Mouse (Mus musculus): ENCODE measurements around the gene Olfr539. TPM values are rescaled to one million over a fixed set of nuclear protein-coding genes. Genes with fewer than 3 reads are reported as not detected.

The Olfr539 gene
- polyA plus RNA-seq, 1 experiment from 2014 or later: not detected

DNA sequence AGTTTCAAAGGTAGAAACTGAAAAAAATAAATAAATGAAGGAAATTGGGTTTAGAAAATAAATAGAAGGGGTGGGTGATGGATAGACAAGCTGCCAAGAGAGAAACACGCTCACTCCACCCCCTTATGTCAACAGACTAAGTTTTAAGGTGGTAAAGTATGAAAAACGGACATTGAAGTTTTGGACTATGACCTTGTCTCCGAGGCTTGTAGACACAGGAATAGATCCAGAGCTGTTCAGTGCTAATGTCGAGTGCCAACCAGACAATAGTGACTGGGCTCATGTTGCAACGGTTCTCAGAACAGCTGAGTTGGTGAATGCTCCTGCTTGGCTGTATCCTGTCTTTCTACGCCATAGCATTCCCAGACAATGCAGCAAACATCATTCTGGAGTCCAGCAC is 61.4 kb downstream of the Olfr539 start:
- H3K4me1 ChIP-seq: no peaks in the 10 kb centered on the region

DNA sequence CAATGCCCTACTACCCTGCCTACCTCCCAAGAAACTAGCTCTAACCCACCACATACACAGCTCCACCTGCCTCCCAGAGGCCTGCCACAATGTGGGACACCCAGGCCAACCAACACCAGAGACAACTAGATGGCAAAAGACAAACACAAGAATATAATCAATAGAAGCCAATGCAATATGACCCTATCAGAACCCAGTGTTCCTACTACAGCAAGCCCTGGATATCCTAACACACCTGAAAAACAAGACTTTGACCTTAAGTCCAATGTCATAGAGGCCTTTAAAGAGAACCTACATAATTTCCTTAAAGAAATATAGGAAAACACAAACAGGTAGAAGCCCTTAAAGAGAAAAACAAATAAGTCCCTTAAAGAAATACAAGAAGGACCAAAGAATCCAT is 65.8 kb downstream of the Olfr539 start:
- no peak for DNase-seq (ENCODE audit: low spot score)
- H3K36me3 ChIP-seq: no peaks in the 10 kb centered on the region
- 0 out of 2 replicates have a peak, but pooled peaks cover 13% of the 10 kb centered on the region for H3K9me3 ChIP-seq (replicated peaks)
- no peaks in the 10 kb centered on the region for H3K27me3 ChIP-seq (ENCODE audit: low read depth, poor library complexity, severe bottlenecking)
- H3K4me1 ChIP-seq: no peaks in the 10 kb centered on the region
- H3K4me3 ChIP-seq: no peak overlapping the region
- H3K27ac ChIP-seq (replicated peaks): no peak overlapping the region

More for the DNA sequence above, 61.4 kb downstream of the Olfr539 start:
- no peak for DNase-seq (ENCODE audit: low spot score)
- Histone ChIP-seq H3K36me3 (no peaks in the 10 kb centered on the region), H3K27me3 (ENCODE audit: low read depth, poor library complexity, severe bottlenecking) (no peaks in the 10 kb centered on the region), H3K4me3 (no peak overlapping the region), H3K27ac (replicated peaks) (no peak overlapping the region), H3K9me3 (replicated peaks) (no peaks in the 10 kb centered on the region)
- 88% methylated on average over 6 of the region's 6 CpGs for WGBS

Other genes with a start within 250 kb of the Olfr539 start
- not detected in 2 replicates for gene Olfr532, start 238.3 kb upstream of the Olfr539 start, polyA plus RNA-seq (2016; fragmentation: Nextera tagmentation; extraction: Ambion mirVana)
- gene Olfr533, start 196.6 kb upstream of the Olfr539 start, polyA plus RNA-seq (2016; fragmentation: Nextera tagmentation; extraction: Ambion mirVana): not detected in 2 replicates
- gene Olfr535, start 175.7 kb upstream of the Olfr539 start, polyA plus RNA-seq (2016; fragmentation: Nextera tagmentation; extraction: Ambion mirVana): not detected in 2 replicates
- gene Olfr536, start 152.5 kb upstream of the Olfr539 start, polyA plus RNA-seq (2016; fragmentation: Nextera tagmentation; extraction: Ambion mirVana): not detected in 2 replicates
- gene Olfr538, start 92.0 kb upstream of the Olfr539 start, polyA plus RNA-seq (2016; fragmentation: Nextera tagmentation; extraction: Ambion mirVana): not detected in 2 replicates
- gene Olfr46, start 58.7 kb upstream of the Olfr539 start, polyA plus RNA-seq (2016; fragmentation: Nextera tagmentation; extraction: Ambion mirVana): 0.04 and 0.09 TPM in 2 replicates
- gene Olfr61, start 31.0 kb upstream of the Olfr539 start, polyA plus RNA-seq (2016; fragmentation: Nextera tagmentation; extraction: Ambion mirVana): not detected in 2 replicates
- gene Olfr53, start 13.5 kb upstream of the Olfr539 start, polyA plus RNA-seq (2016; fragmentation: Nextera tagmentation; extraction: Ambion mirVana): not detected in 2 replicates
- not detected in 2 replicates for gene Olfr45, start 22.0 kb downstream of the Olfr539 start, polyA plus RNA-seq (2016; fragmentation: Nextera tagmentation; extraction: Ambion mirVana)
- gene Olfr541, start 37.3 kb downstream of the Olfr539 start, polyA plus RNA-seq (2016; fragmentation: Nextera tagmentation; extraction: Ambion mirVana): not detected in 2 replicates
- gene Cyp2e1, start 103.8 kb downstream of the Olfr539 start, polyA plus RNA-seq (2016; fragmentation: Nextera tagmentation; extraction: Ambion mirVana): not detected in 2 replicates
- gene Syce1, start 127.9 kb downstream of the Olfr539 start, polyA plus RNA-seq (2016; fragmentation: Nextera tagmentation; extraction: Ambion mirVana): 0.12 TPM in 1 of 2 replicates, not detected in the other
- 3.0 and 5.6 TPM in 2 replicates for gene Zfp941, start 162.2 kb downstream of the Olfr539 start, polyA plus RNA-seq (2016; fragmentation: Nextera tagmentation; extraction: Ambion mirVana)
- 0.39 and 0.55 TPM in 2 replicates for gene Urah, start 175.1 kb downstream of the Olfr539 start, polyA plus RNA-seq (2016; fragmentation: Nextera tagmentation; extraction: Ambion mirVana)
- gene Scgb1c1, start 185.6 kb downstream of the Olfr539 start, polyA plus RNA-seq (2016; fragmentation: Nextera tagmentation; extraction: Ambion mirVana): not detected in 2 replicates
- not detected in 2 replicates for gene Odf3, start 187.9 kb downstream of the Olfr539 start, polyA plus RNA-seq (2016; fragmentation: Nextera tagmentation; extraction: Ambion mirVana)
- gene Gm45785, start 196.4 kb downstream of the Olfr539 start, polyA plus RNA-seq (2016; fragmentation: Nextera tagmentation; extraction: Ambion mirVana): not detected in 2 replicates
- 54.3 and 71.1 TPM in 2 replicates for gene Ric8a, start 197.0 kb downstream of the Olfr539 start, polyA plus RNA-seq (2016; fragmentation: Nextera tagmentation; extraction: Ambion mirVana)
- 20.1 and 25.9 TPM in 2 replicates for gene Bet1l, start 197.6 kb downstream of the Olfr539 start, polyA plus RNA-seq (2016; fragmentation: Nextera tagmentation; extraction: Ambion mirVana)
- 343 and 348 TPM in 2 replicates for gene Psmd13, start 222.0 kb downstream of the Olfr539 start, polyA plus RNA-seq (2016; fragmentation: Nextera tagmentation; extraction: Ambion mirVana)
- 29.2 and 31.8 TPM in 2 replicates for gene Sirt3, start 222.4 kb downstream of the Olfr539 start, polyA plus RNA-seq (2016; fragmentation: Nextera tagmentation; extraction: Ambion mirVana)
- not detected in 2 replicates for gene Cox8b, start 240.5 kb downstream of the Olfr539 start, polyA plus RNA-seq (2016; fragmentation: Nextera tagmentation; extraction: Ambion mirVana)

All from midbrain, embryonic 10.5 days (tissue).